Mouse (Mus musculus): ENCODE results near the gene Zcchc7.
"Not testable (repeated sequence)": the region's sequence is repeated elsewhere in the genome, so short reads cannot be mapped to it uniquely, and the experiment has no call there.

The Zcchc7 gene

GRCm38 (mm10) chr4:44917312-44917848 lies 161.7 kb downstream of the Zcchc7 start:
- ATAC-seq (ENCODE audit: low TSS enrichment): no peak

GRCm38 (mm10) chr4:44917907-44918306 lies 162.2 kb downstream of the Zcchc7 start:
- no peak for ATAC-seq (ENCODE audit: low TSS enrichment)

- no peak for ATAC-seq (ENCODE audit: low TSS enrichment)
These were observed 165.2 kb downstream of the Zcchc7 start for GRCm38 (mm10) chr4:44920831-44921230.

- ATAC-seq (ENCODE audit: low TSS enrichment): no peak
These were observed 166.9 kb downstream of the Zcchc7 start for GRCm38 (mm10) chr4:44922466-44923128.

- no peak for ATAC-seq (ENCODE audit: low TSS enrichment)
These were observed 167.4 kb downstream of the Zcchc7 start for GRCm38 (mm10) chr4:44923129-44923481.

GRCm38 (mm10) chr4:44927934-44928333 lies 172.3 kb downstream of the Zcchc7 start:
- no peak for ATAC-seq (ENCODE audit: low TSS enrichment)

- ATAC-seq (ENCODE audit: low TSS enrichment): no peak
These were observed 173.1 kb downstream of the Zcchc7 start for GRCm38 (mm10) chr4:44928790-44929189.

- ATAC-seq (ENCODE audit: low TSS enrichment): no peak
These were observed 174.7 kb downstream of the Zcchc7 start for GRCm38 (mm10) chr4:44930406-44930805.

GRCm38 (mm10) chr4:44931732-44932131 lies 176.1 kb downstream of the Zcchc7 start:
- ATAC-seq (ENCODE audit: low TSS enrichment): peak; percentile 60; the same call in 1 of the 2 replicates

GRCm38 (mm10) chr4:44938359-44939340 lies 183.0 kb downstream of the Zcchc7 start:
- no peak for ATAC-seq (ENCODE audit: low TSS enrichment)

- ATAC-seq (ENCODE audit: low TSS enrichment): no peak
These were observed 184.0 kb downstream of the Zcchc7 start for GRCm38 (mm10) chr4:44939576-44940249.

- ATAC-seq (ENCODE audit: low TSS enrichment): no peak
These were observed 184.6 kb downstream of the Zcchc7 start for GRCm38 (mm10) chr4:44940286-44940685.

- no peak for ATAC-seq (ENCODE audit: low TSS enrichment)
These were observed 186.6 kb downstream of the Zcchc7 start for GRCm38 (mm10) chr4:44942237-44942636.

GRCm38 (mm10) chr4:44943480-44943879 lies 187.8 kb downstream of the Zcchc7 start:
- ATAC-seq (ENCODE audit: low TSS enrichment): no peak

GRCm38 (mm10) chr4:44944426-44945075 lies 188.9 kb downstream of the Zcchc7 start:
- no peak for ATAC-seq (ENCODE audit: low TSS enrichment)

GRCm38 (mm10) chr4:44946126-44946525 lies 190.4 kb downstream of the Zcchc7 start:
- not testable (repeated sequence) for ATAC-seq (ENCODE audit: low TSS enrichment)

- no peak for ATAC-seq (ENCODE audit: low TSS enrichment)
These were observed 191.8 kb downstream of the Zcchc7 start for GRCm38 (mm10) chr4:44947464-44947863.

- no peak for ATAC-seq (ENCODE audit: low TSS enrichment)
These were observed 192.6 kb downstream of the Zcchc7 start for GRCm38 (mm10) chr4:44948314-44948713.

- no peak for ATAC-seq (ENCODE audit: low TSS enrichment)
These were observed 197.4 kb downstream of the Zcchc7 start for GRCm38 (mm10) chr4:44953041-44953440.

- no peak for ATAC-seq (ENCODE audit: low TSS enrichment)
These were observed 203.1 kb downstream of the Zcchc7 start for GRCm38 (mm10) chr4:44958776-44959175.

- no peak for ATAC-seq (ENCODE audit: low TSS enrichment)
These were observed 203.5 kb downstream of the Zcchc7 start for GRCm38 (mm10) chr4:44959220-44959619.

- ATAC-seq (ENCODE audit: low TSS enrichment): no peak
These were observed 207.5 kb downstream of the Zcchc7 start for GRCm38 (mm10) chr4:44963156-44963555.
